Mouse (Mus musculus): ENCODE measurements around the gene Acox3.

Acox3 gene

GRCm38 (mm10) chr5:35645938-35646493, 63.2 kb downstream of the Acox3 start:
- in situ Hi-C loops (cut with MboI, MseI) = no loop called here

GRCm38 (mm10) chr5:35646927-35647326, 64.1 kb downstream of the Acox3 start:
- in situ Hi-C loops (cut with MboI, MseI) = no loop called here

GRCm38 (mm10) chr5:35647562-35647961, 64.7 kb downstream of the Acox3 start:
- in situ Hi-C loops (cut with MboI, MseI) = no loop called here

- in situ Hi-C loops (cut with MboI, MseI) = no loop called here
Measured at GRCm38 (mm10) chr5:35648230-35648629, 65.4 kb downstream of the Acox3 start.

DNA sequence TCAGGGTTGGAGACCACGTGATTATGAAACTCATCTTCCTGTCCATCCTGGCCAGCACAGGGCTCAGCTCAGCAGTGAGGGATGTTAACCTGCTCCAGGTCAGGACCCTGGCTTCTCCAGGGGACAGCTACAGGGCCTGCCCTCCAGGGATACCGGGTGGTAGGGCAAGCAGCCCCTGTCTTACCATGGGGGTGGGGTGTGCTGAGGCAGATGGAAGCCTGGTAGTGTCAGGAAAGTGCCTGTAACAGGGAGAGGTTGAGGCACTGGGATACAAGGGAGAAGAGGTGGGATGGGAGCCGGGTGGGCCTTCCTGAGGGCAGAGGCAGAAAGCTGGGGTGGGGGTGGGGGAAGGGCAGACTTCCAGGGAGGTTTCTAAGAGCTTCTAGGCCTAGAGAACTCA, 69.5 kb downstream of the Acox3 start:
- in situ Hi-C loops (cut with MboI, MseI) = no loop called here

- in situ Hi-C loops (cut with MboI, MseI) = no loop called here
Measured at GRCm38 (mm10) chr5:35652872-35653271, 70.0 kb downstream of the Acox3 start.

GRCm38 (mm10) chr5:35653743-35654395, 71.0 kb downstream of the Acox3 start:
- in situ Hi-C loops (cut with MboI, MseI) = no loop called here

DNA sequence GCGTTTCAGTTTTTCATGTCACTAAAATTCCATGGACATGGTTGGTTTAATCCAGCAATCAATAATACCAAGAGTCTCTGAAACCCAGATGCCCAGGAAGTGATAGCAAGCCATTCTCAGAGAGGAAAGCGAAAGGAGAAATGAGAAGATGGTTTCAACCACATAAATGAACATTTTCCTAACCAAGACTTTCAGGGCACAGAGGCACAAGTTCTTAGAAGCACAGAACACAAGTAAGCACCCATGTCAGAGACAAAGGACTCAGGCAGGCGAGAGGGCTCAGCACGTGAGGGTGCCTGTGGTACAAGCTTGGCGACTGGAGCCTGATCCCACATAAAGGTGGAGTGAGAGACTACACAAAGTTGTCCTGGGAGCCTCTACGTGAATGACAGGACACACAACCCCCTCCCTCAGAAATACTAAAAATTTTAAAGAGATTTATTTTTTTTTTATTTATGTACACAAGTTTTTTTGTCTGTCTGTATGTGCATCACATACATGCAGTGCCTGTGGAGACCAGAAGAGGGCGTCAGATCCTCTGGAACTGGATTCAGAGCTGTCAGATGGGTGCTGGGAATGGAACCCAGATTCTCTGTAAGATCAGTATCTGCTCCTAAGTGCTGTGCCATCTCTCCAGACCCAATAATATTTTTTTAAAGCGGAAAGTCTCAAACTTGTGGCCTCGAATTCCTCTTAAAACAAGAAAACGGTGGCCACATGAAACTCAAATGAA, 73.1 kb downstream of the Acox3 start:
- in situ Hi-C loops (cut with MboI, MseI) = no loop called here

DNA sequence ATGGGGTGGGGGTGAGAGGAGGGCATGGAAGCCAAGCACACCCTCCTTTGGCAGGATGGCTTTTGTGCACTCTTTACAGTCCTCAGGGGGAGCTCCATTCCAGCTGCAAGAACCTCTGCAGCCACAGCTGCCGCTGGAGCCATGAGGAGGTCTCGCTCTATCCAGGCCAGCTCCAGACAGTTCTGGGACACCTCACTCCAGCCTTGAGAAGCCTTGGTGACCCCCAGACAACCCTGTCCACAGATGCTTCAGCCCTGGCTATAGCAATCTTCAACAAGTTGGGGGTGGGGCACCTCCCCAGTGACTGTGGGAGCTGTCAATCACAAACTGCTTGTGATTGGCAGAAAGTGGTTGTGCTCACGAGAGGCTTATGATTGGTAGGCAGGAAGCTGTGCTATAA, 76.7 kb downstream of the Acox3 start:
- in situ Hi-C loops (cut with MboI, MseI) = no loop called here

DNA sequence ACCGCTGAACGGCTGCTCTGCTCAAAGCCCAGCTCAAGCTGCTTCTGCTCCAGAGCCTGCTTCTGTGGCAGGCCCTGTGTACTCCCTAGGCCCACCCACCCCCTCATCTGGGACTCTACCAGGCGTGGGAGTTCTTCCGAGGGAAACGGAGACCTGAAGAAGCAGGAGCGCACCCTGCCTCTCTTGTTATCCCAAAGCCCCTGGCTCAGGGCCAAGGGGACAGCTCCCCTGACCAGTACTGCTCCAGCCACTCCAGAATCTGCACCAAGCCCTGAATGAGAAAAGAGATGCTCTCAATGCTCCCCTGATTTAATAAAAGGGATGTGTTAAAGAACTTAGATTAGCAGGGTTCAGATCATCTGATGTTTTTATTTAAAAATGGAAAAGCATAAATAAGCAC, 78.4 kb downstream of the Acox3 start:
- in situ Hi-C loops (cut with MboI, MseI) = no loop called here

- in situ Hi-C loops (cut with MboI, MseI) = no loop called here
Measured at GRCm38 (mm10) chr5:35662021-35662545, 79.2 kb downstream of the Acox3 start.
